Mouse (Mus musculus) stomach, postnatal 0 days (tissue): ENCODE results near the gene Nf1.

Experiments
- CTCF ChIP-seq: IDR thresholded peaks from 2 replicates; pipeline ENCODE4 v1.5.1; 2016; ENCODE audit warnings: antibody characterized with exemption, low read depth, mild to moderate bottlenecking, moderate library complexity
- EP300 ChIP-seq: optimal IDR thresholded peaks from 2 replicates; pipeline ENCODE3; 2016; ENCODE audit warnings: antibody characterized with exemption

GRCm38 (mm10) chr11:79614880-79615279 is 275.4 kb downstream of the Nf1 start:
- no peak for TF ChIP-seq CTCF
- TF ChIP-seq EP300 = no peak
